Mouse (Mus musculus): ENCODE data around the gene Auts2. TPM values are rescaled to one million over a fixed set of nuclear protein-coding genes. Genes with fewer than 3 reads are reported as not detected.
A peak's percentile ranks its signal among the peaks of the same experiment; 100 is the strongest.
"Not testable (repeated sequence)": the region's sequence is repeated elsewhere in the genome, so short reads cannot be mapped to it uniquely, and the experiment has no call there.

Auts2 gene
- 10 to 100 TPM; 23.5 to 29.5 TPM for total RNA-seq (2021)
- long read RNA-seq, experiment 1, partial matches to known transcripts: 0 of 2 reads
- long read RNA-seq, experiment 1, other reads (novel, unspliced or antisense): 2 of 2 reads
- long read RNA-seq, experiment 2, partial matches to known transcripts: 1 of 10 reads
- long read RNA-seq, experiment 2, other reads (novel, unspliced or antisense): 9 of 10 reads

DNA sequence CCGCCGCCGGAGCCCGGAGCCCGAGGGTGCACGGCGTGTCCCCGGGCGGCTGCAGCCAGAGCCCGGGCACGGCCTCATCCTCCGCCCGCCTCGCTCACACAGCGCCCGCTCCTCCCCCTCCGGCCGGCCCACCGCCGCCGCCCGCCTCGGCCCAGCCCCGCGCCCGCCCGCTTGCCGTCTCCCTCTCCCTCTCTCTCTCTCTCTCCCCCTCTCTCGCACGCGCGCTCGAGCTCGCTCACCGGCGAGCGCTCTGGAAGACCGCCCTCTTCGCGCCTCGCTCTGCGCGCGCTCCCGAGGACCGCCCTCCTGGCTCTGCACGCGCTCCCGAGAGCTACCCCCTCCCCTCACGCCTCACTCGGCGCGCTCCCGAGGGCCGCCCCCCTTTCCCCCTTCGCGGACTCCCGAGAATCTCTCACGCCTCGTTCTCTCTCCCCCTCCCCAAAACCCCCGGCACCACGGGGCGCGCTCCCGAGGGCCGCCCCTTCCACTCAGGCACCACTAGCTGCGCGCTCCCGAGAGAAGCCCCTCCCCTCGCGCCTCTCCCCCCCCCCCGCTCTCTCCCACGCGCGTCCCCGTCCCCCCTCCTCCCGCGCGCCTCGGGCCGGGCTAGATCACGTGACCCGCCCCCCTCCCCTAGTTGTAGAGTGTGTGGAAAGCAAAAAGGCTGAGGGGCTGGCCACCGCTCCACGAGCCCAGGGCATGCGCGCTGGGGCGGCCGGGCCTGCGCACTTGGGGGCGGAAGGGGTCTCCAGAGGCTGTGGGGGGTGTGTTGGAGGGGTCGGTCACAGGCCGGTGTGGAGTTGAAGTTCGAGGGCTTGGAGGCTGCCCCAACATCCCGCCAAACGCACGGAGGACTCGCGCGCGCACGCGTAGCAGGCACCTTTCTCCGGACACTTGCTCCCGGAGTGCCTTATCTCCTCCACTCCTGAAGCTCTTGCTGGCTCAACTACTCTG, at the start of gene Auts2:
Gene Auts2, minus strand, starts transcription at position 227 of the 954 bp plus-strand sequence.
- DNase-seq (ENCODE audit: low spot score in 2 of 2): peak; percentile 77 to 90

DNA sequence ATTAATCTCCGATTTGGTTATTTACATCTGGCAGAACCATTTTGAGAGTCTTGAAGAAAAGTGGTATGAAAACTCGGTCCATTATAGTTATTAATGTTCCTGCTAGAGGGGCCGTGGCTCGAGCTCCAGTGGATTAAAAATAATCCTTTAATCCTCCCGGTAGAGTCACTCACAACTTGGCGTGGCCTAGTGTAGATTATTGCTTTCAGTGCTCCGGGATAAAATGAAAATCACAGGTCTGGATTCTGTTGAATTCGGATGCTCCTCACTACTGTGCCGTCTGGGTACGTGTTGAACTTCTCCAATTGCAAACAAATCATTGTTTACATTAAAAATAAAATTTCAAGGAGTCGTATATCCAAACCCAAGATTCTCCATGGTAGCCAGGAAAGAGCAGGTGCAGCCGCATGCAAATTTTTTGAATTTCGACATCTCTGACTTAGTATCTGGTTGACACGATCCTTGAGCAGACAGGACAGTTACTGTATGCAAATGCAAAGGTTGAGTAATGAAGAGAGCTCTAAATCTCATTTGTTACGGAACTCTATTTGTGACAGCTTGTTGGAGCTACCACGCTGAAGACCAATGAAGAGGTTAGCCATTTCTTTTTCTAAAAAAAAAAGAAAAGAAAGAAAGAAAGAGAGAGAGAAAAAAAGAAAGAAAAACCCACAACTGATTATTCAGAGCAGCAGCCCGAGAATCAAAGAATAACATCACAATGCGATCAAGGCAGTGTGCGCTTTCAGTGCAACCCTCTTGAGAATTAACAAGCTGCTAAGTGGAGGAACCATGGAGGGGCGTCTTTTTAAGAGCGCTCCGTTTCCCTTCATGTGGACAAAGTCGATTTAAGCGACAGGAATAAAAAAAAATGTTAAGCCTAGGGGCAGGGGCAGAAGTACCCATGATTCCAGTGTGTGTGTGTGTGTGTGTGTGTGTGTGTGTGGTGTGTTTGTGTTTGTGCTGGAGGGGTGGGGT, 48.9 kb upstream of the Auts2 start:
- DNase-seq (ENCODE audit: low spot score in 2 of 2): no peak

DNA sequence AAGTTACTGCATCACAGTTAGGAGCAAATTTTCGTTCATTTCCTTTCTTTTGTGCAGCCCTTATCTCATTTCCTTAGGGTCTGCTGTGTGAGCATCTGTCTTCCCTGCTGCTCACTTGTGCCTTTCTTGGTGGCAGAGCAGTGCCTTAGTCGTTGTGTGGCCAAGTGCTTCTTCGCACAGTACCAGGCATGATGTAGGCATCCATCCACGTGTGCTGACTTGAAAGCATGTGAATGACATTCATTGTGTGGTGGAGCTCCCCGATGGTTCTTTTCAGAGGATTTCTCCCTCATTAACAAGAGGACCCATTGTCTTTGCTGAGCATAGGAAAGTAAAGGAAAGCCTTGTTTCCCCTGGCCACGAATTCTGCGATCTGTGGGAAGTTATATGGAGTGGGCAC, 36.6 kb upstream of the Auts2 start:
- DNase-seq (ENCODE audit: low spot score in 2 of 2): no peak

DNA sequence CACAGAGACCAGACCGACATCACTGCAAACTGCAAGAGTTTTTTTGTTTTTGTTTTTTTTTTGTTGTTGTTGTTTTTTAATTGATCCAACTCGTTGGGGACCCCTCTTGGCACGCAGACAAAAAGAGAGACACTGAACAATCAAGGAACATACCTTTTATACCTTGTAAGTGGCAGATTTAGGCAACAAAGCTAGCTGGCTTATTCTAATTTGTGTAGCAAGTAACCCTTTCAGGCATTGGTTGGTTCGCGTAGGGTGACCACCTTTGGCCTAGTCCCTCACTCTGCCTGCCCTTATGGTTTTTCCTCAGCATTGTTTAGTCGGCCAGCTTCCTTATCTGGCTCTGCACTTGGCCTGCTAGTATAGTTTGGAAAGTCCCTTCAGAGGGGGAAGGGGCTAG, 17.6 kb upstream of the Auts2 start:
- not testable (repeated sequence) for DNase-seq (ENCODE audit: low spot score in 2 of 2)

DNA sequence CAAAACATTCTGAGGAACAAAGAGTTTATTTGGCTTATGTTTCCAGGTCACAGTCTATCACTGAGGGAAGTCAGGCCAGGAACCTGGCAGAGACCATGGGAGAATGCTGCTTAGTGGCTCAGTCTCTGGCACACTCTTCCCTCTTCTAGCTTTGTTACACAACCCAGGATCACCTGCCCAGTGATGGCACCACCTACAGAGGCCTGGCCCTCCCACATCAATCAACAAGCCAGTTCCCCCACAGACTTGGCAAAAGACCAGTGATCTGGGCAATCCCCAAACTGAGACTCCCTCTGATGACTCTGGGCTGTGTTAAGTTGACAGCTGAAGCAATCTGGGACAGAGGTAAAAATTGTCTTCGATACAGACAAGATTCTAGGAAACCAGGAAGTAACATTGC, 2.6 kb upstream of the Auts2 start:
- no peak for DNase-seq (ENCODE audit: low spot score in 2 of 2)

DNA sequence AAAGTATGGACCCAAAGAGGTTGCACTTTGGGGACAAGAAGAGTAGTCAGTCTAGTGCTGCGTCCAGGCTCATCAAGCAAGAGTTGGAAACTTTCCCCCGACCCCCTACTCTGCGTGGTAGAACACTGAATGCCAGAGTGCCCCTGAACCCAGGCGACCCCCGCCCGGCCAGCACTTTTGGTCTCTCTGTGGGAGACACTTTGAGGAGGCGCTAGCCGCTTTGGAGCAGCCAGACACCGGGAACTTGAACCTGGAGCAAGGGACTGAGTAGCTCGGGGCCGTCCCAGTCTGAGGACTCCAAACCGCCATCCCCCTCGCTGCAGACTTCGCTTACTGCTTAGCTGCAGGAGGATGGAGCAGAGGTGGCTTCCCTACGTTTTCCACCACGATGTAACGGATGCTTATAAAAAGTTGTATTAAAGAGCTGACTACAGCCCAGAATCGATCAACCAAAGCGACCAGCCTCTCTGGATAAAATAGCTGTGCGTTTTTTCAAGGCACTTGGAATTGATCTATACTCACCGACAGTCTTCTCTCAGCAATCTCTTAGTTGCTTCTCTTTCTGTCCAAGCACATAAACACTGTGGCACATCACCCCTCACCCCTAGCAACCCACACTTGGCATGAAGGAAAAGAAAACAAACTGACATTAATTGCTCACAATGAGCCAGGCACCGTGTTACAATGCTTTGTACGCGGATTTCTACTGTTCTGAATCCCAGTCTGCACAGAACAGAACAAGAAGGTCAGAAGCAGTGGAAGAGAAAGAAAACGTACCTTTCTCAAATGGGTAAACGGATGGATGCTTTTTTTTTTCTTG, 1.2 kb upstream of the Auts2 start:
- DNase-seq (ENCODE audit: low spot score in 2 of 2): peak; percentile 22 to 26

DNA sequence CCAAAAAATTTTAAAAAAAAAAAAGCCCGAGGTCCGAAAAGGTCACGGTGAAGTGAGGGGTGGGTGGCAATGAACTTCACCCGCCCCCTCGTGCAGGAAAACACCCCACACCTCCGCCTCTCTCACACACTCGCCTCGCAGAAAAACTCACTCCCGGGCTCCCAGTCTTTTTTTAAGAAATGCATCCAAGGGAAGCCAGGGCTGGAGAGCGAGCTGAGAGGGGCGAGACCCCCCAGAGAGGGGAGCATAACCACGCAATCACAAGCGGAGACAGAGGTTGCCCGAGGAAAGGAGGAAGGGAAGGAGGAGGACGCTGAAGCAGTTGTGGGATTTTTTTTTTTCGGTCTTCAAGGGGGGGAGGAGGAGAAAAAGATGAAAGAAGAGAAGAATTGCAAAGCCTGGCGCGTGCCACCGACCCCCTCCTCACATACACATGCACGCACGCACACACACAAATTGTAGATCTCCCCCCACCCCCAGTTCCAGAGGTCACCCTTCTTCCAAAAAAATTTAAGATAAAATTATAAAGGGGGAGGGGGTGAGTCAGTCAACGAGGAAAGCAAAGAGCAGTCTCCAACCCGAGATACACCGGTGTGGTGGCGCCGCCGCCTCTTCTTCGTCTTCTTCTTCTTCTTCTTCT, 643 bp downstream of the Auts2 start:
- peak in 1 of 2 experiments; percentile 31 for DNase-seq (ENCODE audit: low spot score in 2 of 2)

DNA sequence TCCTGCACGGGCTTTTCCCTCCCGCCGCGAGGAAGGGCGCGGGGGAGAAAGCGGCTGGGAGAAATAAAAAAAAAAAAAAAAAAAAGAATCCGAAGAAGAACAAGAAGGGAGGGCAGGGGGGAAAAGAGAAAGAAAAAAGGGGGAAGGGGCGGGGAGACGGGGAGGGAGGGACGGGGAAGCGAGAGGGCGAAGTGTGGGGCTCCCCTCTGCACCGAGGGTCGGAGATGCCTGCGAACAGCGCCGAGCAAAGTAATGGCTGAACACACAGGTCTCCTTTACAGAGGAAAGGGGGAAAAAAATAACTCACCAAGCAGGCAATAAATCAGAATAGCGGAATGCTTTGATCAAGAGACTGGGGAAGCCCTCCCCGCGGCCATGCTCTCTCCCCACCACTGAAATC, 1.2 kb downstream of the Auts2 start:
- no peak for DNase-seq (ENCODE audit: low spot score in 2 of 2)

DNA sequence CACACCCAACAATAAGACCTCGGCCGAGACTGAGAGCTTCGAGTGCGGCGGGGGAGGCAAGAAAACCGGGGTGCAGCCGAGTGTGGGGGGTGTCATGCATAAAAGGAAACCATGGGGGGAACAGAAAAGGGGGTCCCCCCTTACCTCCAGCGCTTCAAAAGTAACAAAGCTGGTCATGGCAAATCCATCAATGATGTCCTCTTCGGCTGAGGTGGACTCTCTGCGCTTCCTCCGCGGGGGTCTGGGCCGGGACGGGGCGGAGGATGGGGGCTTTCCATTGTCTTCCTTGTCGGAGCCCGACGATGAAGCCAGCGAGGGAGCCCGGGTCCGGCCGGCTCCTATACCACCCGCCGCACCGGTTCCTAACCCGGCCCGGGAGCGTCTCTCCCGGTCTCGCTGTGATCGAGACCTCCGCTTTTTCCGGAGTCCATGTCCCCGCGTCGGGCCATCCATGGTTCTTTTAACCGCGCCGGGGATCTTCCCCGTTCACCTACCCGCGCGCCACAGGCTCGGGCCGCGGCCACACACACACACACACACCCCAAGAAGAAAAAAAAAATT, 1.7 kb downstream of the Auts2 start:
- DNase-seq (ENCODE audit: low spot score in 2 of 2): peak; percentile 37 to 39

DNA sequence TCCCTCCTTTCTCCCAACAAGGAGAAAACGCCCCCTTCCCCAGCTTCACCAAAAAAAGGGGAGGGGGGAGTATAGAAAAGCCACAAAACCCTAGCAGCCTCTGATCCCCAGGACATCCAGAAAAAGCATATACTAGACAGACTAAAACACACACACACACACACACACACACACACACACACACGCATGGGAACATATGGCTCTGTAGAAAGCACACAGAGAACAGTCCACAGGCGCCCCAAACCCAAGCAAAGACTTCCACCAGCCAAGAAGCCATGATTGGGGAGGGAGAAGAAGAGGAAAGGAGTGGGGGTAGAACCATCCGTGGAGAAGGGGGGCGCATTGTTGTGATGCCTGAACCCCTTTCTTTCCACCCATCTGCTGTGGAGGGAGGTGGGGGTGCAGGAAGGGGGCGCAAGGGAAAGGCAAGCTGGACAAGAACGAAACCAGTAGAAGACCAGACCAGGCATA, 2.3 kb downstream of the Auts2 start:
- peak in 1 of 2 experiments; percentile 17 for DNase-seq (ENCODE audit: low spot score in 2 of 2)

DNA sequence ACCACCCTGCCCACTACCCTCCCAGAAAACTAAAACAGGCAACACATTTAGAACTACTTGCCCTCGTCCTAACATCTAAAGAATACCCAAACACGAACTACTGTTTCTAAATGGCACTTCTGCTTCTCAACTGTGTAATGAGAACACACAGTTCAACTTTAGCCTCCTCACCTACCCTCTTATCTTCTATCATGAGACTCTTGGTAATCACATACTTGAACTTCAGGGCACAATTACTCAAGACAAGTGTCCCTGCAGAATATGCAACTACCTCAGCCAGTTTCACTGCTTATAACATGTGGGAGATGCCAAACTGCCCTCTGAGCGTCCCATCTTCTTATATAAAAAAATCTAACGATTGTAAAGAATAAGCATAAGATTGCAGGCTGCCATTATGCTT, 5.7 kb downstream of the Auts2 start:
- DNase-seq (ENCODE audit: low spot score in 2 of 2): no peak

DNA sequence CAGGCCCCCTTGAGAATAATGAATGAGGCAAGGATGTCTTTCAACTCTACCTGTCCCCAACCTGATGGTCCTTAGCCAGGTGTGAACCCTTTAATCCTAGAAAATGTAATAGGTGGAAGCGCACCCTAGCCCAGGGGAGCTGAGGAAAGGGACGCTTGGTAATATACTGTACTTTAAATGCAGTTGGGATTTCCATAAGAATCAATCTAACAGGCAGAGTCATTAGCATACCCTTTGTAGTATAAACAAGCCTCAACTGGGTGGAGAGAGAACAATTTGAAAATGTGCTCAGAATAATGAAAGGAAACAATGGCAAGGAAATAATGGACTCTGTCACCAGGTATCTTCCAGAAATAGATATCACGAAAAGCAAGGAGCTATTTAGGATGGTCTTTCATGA, 16.7 kb downstream of the Auts2 start:
- no peak for DNase-seq (ENCODE audit: low spot score in 2 of 2)

DNA sequence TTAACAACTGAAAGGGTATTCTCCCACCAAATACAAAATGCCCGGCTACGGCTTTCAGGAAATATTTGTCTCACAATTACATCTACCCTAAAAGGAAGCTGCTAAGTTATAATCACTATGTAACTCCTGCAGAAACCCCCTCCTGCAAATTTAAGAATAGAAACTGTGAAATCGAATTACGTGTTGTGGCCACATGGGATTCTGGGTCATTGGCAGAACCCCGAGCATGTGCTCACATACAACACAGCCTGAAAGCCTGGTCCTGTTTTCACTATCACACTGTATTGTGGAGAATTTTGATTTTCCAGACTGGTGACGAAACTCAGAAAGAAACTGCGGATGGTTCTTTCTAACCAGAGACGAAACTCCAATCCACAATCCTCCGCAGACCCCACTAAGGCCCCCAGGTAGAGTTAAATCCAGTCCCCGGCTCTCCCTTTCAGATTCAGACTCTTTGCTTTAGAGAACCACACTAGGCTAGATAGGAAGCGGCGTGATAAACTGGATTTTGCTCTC, 21.7 kb downstream of the Auts2 start:
- DNase-seq (ENCODE audit: low spot score in 2 of 2): no peak

DNA sequence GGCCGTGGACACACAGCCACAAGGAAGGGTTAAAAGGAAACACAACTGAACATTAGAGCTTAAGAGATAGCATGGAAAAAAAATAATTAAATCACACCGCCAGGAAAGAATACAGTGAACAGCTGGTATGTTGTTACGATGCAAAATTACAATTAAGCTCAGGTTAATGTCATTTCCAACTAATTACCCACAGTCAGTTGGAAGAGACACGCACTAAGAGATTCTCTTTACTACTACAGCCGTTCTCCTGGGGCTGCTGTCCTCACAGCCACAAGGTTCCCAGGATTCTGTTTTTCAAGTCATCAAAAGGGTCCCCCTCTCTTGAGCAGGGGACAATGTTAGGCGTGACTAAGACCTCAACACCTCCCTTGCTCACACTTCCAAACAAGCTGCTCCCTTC, 25.3 kb downstream of the Auts2 start:
- DNase-seq (ENCODE audit: low spot score in 2 of 2): no peak

DNA sequence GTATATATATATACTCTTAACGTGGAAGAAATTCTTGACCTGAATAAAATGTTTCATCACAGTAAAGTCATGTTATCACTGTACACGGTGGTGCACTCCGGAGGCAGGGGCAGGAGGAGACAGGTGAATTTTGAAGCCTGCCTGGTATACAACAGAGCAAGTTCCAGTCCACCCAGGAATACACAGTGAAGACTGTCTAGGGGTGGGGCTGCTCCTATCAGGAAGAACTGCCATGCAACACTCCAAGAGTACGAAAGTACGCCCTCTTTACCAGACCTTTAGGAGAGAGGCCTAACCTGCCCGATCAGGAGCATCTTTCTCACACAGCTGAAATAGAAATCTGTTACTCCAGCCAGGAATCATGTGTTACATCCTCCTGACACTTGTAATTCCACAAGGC, 28.6 kb downstream of the Auts2 start:
- no peak for DNase-seq (ENCODE audit: low spot score in 2 of 2)

DNA sequence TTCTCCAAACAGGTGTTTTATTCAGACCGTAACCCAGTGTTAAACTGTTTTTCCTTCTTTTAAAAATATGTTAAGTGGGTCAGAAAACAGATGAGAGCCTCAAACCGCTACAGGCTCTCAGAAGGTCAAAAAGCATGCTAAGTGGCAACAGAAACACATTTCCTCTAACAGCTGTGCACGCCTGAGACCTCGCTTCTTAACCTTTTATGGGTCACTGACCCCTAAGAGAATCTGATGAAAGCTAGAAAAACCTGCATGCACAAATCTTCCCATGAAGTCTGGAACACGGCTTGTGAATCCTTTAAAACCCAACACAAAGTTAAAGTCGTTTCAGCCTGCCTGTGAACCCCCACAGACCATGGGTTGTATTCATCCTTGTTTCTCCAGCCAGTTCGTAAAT, 29.9 kb downstream of the Auts2 start:
- no peak for DNase-seq (ENCODE audit: low spot score in 2 of 2)

DNA sequence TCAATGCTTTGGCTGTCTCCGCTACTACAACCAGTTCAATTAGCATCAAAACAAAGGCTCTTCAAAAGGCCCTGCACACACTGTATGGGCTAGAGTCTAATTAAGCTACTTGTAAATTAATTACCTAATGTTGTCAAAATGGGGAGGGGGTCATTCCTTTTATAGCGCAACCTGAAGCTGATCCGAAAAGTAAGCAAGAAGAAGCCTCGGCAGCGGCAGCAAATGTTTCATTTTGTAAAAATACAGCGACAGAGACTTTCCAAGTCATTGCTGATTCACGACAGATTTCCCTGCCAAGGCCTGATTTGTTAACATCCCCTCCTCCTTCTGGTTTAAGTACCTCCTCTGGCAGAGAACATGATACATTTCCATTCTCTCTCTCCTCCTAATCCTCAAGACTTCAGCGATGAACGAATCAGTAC, 33.7 kb downstream of the Auts2 start:
- DNase-seq (ENCODE audit: low spot score in 2 of 2): no peak

DNA sequence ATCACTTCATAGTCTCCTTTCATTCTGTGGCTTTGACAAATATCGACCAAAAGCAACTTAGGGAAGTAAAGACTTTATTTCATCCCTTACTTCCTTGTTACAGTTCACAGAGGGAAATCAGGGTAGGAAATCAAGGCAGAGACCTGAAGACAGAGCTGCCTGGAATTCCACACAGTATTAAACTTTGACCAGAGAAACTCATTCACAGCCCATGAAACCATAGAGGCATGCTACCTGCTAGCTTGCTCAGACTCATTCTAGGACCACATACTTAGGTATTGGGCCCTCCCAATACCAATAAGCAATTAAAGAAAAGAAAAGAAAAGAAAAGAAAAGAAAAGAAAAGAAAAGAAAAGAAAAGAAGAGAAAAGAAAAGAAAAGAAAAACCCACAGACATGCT, 38.3 kb downstream of the Auts2 start:
- DNase-seq (ENCODE audit: low spot score in 2 of 2): no peak

DNA sequence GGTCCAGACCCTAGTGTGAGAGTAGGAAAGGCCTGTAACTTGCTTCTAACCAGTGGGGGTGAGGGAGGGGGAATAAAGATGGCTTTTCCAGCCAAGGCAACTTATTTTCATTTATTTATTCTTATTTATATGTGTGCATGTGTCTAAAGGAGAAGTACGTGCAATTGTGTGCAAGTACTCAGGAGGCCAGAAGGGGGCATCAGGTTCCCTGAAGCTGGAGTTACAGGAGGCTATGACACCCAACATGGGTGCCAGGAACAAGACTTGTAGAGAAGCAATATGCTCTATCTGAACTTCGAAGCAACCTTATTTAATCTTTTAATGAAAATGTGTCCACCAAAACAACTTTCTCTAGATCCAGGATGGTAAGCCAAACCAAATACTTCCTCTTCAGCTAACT, 39.7 kb downstream of the Auts2 start:
- no peak for DNase-seq (ENCODE audit: low spot score in 2 of 2)

Measured in adrenal gland, adult 18-20 months (tissue).